Mouse (Mus musculus) neural tube, embryonic 14.5 days (tissue): ENCODE data around the gene Acly. TPM values are rescaled to one million over a fixed set of nuclear protein-coding genes. Genes with fewer than 3 reads are reported as not detected.
A peak's percentile ranks its signal among the peaks of the same experiment; 100 is the strongest.

Experiments used
- ATAC-seq: fragments of 200-750 bp; cut with Nextera tagmentation; 2 replicates; pipeline ENCODE4 v1.8.0; 2017; ENCODE audit warnings: low read depth, mild to moderate bottlenecking, moderate TSS enrichment, moderate library complexity
- H3K27ac ChIP-seq: fragments of 300-500 bp; sonication (generic); 2 replicates; pipeline ENCODE4 v1.5.1; 2014; ENCODE audit warnings: low read depth, mild to moderate bottlenecking, control low read depth, low read length, moderate library complexity, mixed read lengths
- H3K27me3 ChIP-seq: fragments of 300-500 bp; sonication (generic); 2 replicates; pipeline ENCODE4 v1.6.1; 2014; ENCODE audit warnings: low read length; ENCODE audit not compliant: control insufficient read depth, insufficient read depth
- H3K36me3 ChIP-seq: fragments of 300-500 bp; sonication (generic); 2 replicates; pipeline ENCODE4 v1.6.1; 2014; ENCODE audit warnings: low read length, mixed read lengths; ENCODE audit not compliant: control insufficient read depth, insufficient read depth
- H3K4me1 ChIP-seq: fragments of 300-500 bp; sonication (generic); 2 replicates; pipeline ENCODE4 v1.6.1; 2014; ENCODE audit warnings: low read length; ENCODE audit not compliant: control insufficient read depth, insufficient read depth
- H3K4me2 ChIP-seq: fragments of 300-500 bp; sonication (generic); 2 replicates; pipeline ENCODE4 v1.6.1; 2014; ENCODE audit warnings: mild to moderate bottlenecking, low read depth, low read length, control low read depth
- H3K4me3 ChIP-seq: fragments of 300-500 bp; sonication (generic); 2 replicates; pipeline ENCODE4 v1.5.1; 2014; ENCODE audit warnings: low read depth, low read length, control low read depth, mixed read lengths
- H3K9ac ChIP-seq: fragments of 300-500 bp; sonication (generic); replicated peaks from 2 replicates; pipeline ENCODE4 v1.6.1; 2014; ENCODE audit warnings: low read depth, mild to moderate bottlenecking, control low read depth, low read length, mixed read lengths
- H3K9me3 ChIP-seq: fragments of 300-500 bp; sonication (generic); 2 replicates; pipeline ENCODE4 v1.6.1; 2016; ENCODE audit warnings: low read length; ENCODE audit not compliant: control insufficient read depth
- WGBS: fragments of 180-500 bp; shearing (Covaris S2); extraction: QIAGEN DNeasy Blood & Tissue Kit; methylation state at CpG from one replicate; pipeline ENCODE4 v1.1.7; 2014; 5-methylcytosine and 5-hydroxymethylcytosine counted together
- polyA plus RNA-seq: library from polyadenylated mRNA; unstranded; fragments of >200 nt; fragmentation: Nextera tagmentation; extraction: Ambion mirVana; gene quantifications from 2 replicates; pipeline ENCODE4 v1.2.1, GENCODE M21; 2014

Gene Acly
- polyA plus RNA-seq, 1 experiment from 2014 or later = 191 TPM

DNA sequence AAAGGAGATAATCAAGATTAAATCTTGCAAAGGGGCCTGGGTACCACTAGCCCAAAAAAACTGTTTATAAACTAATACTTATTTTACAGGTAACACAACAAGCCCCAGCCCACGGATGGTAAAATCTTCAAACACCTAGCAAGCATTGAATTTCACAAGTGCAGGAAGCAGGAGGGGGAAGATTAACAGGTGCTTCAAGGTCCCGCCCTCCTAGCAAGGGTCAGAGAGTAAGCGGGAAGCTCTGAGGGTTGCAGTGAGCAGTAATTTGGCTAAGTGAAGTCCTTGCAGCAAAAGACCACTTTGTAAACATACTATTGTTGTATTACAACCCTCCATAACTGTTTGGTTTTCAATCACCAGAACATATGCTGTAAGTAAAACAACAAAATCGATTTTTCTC, 70.6 kb downstream of the Acly start:
- ATAC-seq = no peak
- H3K4me2 ChIP-seq = no peak overlapping the region
- H3K36me3 ChIP-seq = peaks cover 6% of the 10 kb centered on the region; the same call in 1 of the 2 replicates
- no peak overlapping the region for H3K9ac ChIP-seq
- no peaks in the 10 kb centered on the region for H3K27me3 ChIP-seq
- no peaks in the 10 kb centered on the region for H3K9me3 ChIP-seq
- WGBS = 92% methylated on average over 4 of the region's 4 CpGs
- no peak overlapping the region for H3K4me3 ChIP-seq
- no peaks in the 10 kb centered on the region for H3K4me1 ChIP-seq
- no peak overlapping the region for H3K27ac ChIP-seq

DNA sequence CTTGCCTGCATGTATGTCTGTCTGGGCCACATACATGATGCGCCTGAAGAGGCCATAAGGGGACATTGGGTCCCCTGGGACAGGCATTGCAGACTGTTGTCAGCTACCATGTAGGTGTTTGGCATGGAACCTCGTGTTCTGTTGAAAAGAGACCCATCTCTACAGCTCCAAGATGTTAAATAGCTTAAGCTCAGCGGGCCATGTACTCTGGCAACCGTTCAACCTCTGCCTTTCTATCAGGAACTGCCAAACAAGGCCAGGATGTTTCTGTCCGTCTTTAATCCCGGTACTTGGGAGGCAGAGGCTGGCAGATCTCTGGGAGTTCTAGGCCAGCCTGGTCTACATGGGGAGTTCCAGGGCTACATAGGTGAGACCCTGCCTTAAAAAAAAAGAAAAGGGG, 85.2 kb downstream of the Acly start:
- H3K4me1 ChIP-seq = peaks cover 16% of the 10 kb centered on the region
- H3K27me3 ChIP-seq = no peaks in the 10 kb centered on the region
- no peak for ATAC-seq
- H3K4me2 ChIP-seq = no peak overlapping the region
- H3K9ac ChIP-seq = no peak overlapping the region
- H3K36me3 ChIP-seq = no peaks in the 10 kb centered on the region
- no peak overlapping the region for H3K4me3 ChIP-seq
- no peaks in the 10 kb centered on the region for H3K9me3 ChIP-seq
- no peak overlapping the region for H3K27ac ChIP-seq
- 82% methylated on average over 6 of the region's 6 CpGs for WGBS

DNA sequence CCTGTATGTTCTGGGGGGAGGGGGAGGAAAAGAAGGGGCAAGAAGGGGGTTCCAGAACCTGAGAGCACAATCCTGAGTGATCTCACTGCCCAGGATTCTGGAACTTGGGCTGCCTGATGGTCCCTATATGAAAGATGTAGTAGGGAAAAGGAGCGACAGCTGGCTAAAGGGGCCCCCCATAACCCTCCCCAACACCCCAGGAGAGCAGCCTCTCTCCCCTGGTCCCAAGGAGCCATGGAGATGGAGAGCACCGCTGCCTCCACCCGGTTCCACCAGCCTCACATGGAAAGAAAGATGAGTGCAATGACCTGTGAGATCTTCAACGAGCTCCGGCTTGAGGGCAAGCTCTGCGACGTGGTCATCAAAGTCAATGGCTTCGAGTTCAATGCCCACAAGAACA, 86.0 kb downstream of the Acly start, which contains the start of the genes Nt5c3b and Klhl10:
TSS of gene Nt5c3b (minus strand) at position 12 of the 400 bp plus-strand sequence.
TSS of gene Klhl10 (plus strand) at position 121 of the 400 bp plus-strand sequence.
- ATAC-seq = no peak
- Histone ChIP-seq H3K9ac (peak within 1 kb of the TSS; percentile 95), H3K4me1 (peaks cover 16% of the 10 kb centered on the region), H3K27ac (peak within 1 kb of the TSS; percentile 72), H3K4me3 (peak within 1 kb of the TSS; percentile 87), H3K4me2 (peak within 1 kb of the TSS; percentile 82), H3K9me3 (no peaks in the 10 kb centered on the region), H3K27me3 (no peaks in the 10 kb centered on the region), H3K36me3 (0 out of 2 replicates have a peak, but pooled peaks cover 2% of the 10 kb centered on the region)
- 83% methylated on average over 8 of the region's 8 CpGs for WGBS

DNA sequence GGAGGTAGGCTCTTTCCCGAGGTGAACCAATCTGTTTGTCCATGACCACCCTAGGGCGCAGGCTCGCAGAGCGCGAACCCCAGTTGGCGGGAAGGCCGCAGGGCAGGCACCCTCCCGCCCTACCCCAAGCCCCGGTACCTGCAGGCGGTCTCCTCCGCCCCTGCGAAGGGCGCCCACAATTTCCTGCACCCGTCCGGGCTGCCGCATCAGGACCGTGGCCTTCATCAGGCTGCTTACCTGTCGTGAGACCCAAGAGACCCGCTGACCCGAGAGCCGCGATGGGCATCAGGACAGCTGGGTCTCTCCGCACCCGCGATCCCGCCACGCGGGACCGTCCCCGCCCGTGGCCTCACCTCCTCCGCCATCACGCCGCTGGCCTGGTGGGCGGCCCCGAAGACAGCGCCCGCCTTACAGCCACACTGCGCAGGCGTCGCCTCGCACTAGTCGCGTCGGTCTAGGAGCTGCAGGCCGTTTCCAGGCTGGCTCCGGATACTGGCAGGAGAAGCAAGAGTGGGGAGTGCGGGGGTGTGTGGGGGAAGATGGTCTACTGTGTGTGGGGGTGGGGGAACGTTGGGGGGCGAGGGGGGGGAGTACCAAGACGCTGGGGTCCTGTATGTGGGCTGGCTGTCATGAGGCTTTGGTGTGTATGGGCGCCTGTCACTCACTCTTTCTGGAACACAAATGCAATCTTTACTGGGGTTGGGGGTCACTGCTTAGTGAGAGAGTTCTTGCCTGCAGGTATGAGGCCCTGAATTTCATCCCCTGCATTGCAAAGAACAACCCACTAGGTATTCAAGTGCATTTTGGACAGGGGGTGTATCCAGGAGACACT, 86.9 kb downstream of the Acly start:
- WGBS = 2% methylated on average over 51 of the region's 52 CpGs
- peak overlapping the region; percentile 87 for H3K4me3 ChIP-seq
- 0 out of 2 replicates have a peak, but pooled peaks cover 6% of the 10 kb centered on the region for H3K36me3 ChIP-seq
- peak overlapping the region; percentile 95 for H3K9ac ChIP-seq
- H3K27ac ChIP-seq = peak overlapping the region; percentile 72
- peak; percentile 98 for ATAC-seq
- peaks cover 16% of the 10 kb centered on the region for H3K4me1 ChIP-seq
- no peaks in the 10 kb centered on the region for H3K9me3 ChIP-seq
- no peaks in the 10 kb centered on the region for H3K27me3 ChIP-seq
- H3K4me2 ChIP-seq = peak overlapping the region; percentile 82

DNA sequence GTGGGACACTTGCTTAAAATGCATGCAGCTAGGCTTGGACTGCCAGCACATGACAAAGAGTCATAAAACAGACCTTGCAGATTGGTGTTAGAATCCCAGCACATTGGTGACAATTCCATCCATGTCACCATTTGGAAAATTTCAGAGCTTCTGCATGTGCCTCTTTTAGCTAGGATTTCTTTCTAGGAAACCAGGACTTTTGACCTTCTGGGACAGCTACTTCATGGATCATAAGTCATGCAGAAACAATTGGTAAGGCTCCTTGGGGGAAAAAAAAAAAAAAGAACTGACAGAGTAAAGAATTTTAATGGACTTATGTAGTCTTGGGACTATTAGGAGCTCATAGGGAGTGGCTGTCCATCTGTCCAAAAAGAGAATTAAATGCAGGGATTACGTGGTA, 89.9 kb downstream of the Acly start:
- Histone ChIP-seq H3K9ac (no peak overlapping the region), H3K4me1 (peaks cover 16% of the 10 kb centered on the region), H3K27me3 (no peaks in the 10 kb centered on the region), H3K4me3 (no peak overlapping the region), H3K4me2 (no peak overlapping the region), H3K27ac (no peak overlapping the region), H3K36me3 (peaks cover 13% of the 10 kb centered on the region; the same call in 1 of the 2 replicates), H3K9me3 (no peaks in the 10 kb centered on the region)
- WGBS = 75% methylated on average over 1 of the region's 1 CpGs
- no peak for ATAC-seq

DNA sequence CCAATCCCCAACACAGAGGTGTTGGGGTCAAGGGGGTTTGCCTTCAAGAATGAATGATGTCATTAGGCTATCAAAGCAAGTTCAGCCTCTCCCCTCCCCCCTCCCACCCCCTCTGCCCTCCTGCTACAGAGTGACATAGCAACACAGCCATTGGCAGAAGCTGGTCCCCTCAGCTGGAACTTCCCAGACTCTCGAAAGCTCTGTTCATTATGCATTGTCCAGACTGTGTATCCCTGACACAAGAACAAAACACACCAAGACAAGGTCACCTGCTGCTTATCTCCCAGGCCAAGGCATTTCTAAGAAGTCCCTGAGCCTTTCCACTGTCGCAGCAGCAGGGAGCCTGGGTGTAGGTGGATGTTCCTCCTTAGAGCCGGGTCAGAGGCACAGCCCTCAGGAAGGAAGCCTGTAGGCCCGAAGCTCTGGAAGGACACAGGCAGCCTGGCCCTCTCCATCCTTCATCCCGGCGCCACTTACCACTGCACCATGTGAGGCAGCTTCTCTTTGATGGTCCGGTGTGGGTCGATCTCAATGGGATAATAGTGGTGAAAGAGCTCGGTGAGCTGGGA, 92.0 kb downstream of the Acly start:
- peaks cover 18% of the 10 kb centered on the region; the same call in 1 of the 2 replicates for H3K36me3 ChIP-seq
- no peaks in the 10 kb centered on the region for H3K27me3 ChIP-seq
- peaks cover 12% of the 10 kb centered on the region for H3K4me1 ChIP-seq
- H3K9ac ChIP-seq = no peak overlapping the region
- no peak overlapping the region for H3K4me2 ChIP-seq
- H3K4me3 ChIP-seq = no peak overlapping the region
- 42% methylated on average over 9 of the region's 9 CpGs for WGBS
- no peaks in the 10 kb centered on the region for H3K9me3 ChIP-seq
- H3K27ac ChIP-seq = no peak overlapping the region
- no peak for ATAC-seq

DNA sequence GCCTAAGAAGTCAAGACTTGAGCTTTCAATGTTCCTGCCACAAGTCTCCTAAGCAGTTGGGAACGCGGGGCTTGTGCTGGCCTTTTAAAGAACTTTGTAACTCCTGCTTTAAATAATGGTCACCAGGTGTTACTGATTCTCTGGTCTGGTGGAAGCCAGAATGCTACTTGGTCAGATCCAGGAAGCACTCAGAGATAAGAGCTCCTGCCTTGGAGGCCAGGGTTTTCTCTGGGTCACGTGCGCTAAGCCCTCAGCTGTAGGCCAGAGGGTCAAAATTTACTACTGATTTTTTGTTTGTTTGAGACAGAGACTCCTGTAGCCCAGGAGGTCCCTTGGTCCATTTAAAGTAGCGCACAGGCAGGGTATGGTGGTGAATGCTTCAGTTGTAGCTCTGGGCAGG, 95.8 kb downstream of the Acly start:
- ATAC-seq = no peak
- Histone ChIP-seq H3K36me3 (peaks cover 22% of the 10 kb centered on the region; the same call in 1 of the 2 replicates), H3K27me3 (no peaks in the 10 kb centered on the region), H3K4me1 (no peaks in the 10 kb centered on the region), H3K27ac (no peak overlapping the region), H3K4me2 (no peak overlapping the region), H3K9ac (no peak overlapping the region), H3K4me3 (no peak overlapping the region), H3K9me3 (no peaks in the 10 kb centered on the region)
- 98% methylated on average over 5 of the region's 5 CpGs for WGBS

DNA sequence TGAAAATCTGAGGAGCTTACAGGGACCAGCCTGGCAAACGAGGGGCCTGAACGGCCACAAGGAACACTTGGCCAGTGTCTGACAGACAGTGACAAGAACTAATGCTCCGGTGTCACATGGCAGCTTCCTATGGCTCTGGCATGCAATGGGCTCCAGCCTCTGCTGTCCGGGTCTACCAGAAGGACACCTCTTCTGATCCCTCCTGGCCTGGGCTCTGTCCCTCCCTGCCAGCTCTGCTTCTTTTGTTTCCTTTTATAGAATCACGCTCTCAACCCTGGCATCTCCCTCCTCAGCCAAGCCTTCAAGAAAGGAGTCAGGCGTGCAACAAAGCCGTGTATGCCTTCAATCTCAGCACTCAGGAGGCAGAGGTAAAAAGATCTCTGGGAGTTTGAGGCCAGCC, 97.7 kb downstream of the Acly start:
- ATAC-seq = no peak
- H3K9me3 ChIP-seq = no peaks in the 10 kb centered on the region
- no peak overlapping the region for H3K4me3 ChIP-seq
- WGBS = 91% methylated on average over 7 of the region's 7 CpGs
- H3K27me3 ChIP-seq = no peaks in the 10 kb centered on the region
- H3K36me3 ChIP-seq = peaks cover 14% of the 10 kb centered on the region; the same call in 1 of the 2 replicates
- H3K4me2 ChIP-seq = no peak overlapping the region
- H3K27ac ChIP-seq = no peak overlapping the region
- H3K9ac ChIP-seq = no peak overlapping the region
- no peaks in the 10 kb centered on the region for H3K4me1 ChIP-seq

DNA sequence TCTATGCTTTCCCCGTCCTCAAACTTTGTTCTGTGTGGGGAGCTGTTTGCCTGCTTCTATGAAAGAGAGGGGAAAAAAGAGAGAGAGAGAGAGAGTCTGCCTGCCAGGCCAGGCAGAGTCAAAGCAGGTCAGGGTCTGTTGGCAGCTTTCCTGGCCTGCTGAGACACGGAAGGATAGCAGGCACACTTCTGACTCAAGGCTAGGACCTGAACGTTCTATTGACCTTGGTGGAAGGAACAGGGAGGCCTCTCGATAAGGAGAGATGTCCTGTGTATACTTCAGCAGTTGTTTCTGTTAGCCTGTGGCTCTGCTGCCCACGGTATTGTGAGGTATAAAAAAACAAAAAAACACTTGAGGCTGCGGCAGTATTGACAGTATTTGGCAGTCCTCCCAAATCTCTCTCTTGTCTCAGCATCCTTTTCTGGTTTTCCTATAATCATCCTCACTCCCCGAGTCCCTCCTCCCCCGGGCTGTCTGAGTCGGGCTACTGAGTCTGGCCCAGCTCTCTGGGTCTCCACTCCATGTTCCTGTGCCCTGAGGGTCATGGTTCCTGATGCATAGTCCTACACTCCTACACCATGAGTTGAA, 99.1 kb downstream of the Acly start:
- H3K4me1 ChIP-seq = no peaks in the 10 kb centered on the region
- no peak for ATAC-seq

More for the DNA sequence above, 99.1 kb downstream of the Acly start:
- Histone ChIP-seq H3K4me3 (no peak overlapping the region), H3K36me3 (peaks cover 14% of the 10 kb centered on the region; the same call in 1 of the 2 replicates), H3K27ac (no peak overlapping the region), H3K9ac (no peak overlapping the region), H3K9me3 (no peaks in the 10 kb centered on the region), H3K27me3 (no peaks in the 10 kb centered on the region), H3K4me2 (no peak overlapping the region)
- WGBS = 61% methylated on average over 9 of the region's 9 CpGs
